Comparison of ENCODE assay signal across 16 mouse cellular contexts in genomic region chr1:133080079-133080561, GRCm38 (mm10). TPM values are rescaled to one million over a fixed set of nuclear protein-coding genes. Genes with fewer than 3 reads are reported as not detected.
A peak's percentile ranks its signal among the peaks of the same experiment; 100 is the strongest.
DNase-seq lines count a peak whose midpoint lies in the region; ATAC-seq lines count a peak whose summit lies in the region.
"Had no signal": no experiment of that assay in that cellular context is flagged by ENCODE, and none has a peak within 500 bp of the region (broad histone marks: within the 10 kb centered on the region; RNA-seq: fewer than 3 reads in every experiment).

No protein-coding gene starts in this region.

- peak; percentile 90 for ATAC-seq in forebrain, embryonic 11.5 days (replicated peaks; ENCODE audit: low FRiP score)
- peak; percentile 68 for ATAC-seq in hindbrain, embryonic 16.5 days
- peak; percentile 85 for ATAC-seq in neural tube, embryonic 12.5 days (ENCODE audit: low FRiP score, low read depth)
- ATAC-seq: liver, postnatal 0 days had no signal

- H3K4me2 ChIP-seq in forebrain, embryonic 11.5 days (ENCODE audit: low read depth, low read length, severe bottlenecking), result peak overlapping the region; percentile 32
- no peak overlapping the region for H3K4me2 ChIP-seq in hindbrain, embryonic 16.5 days (ENCODE audit: low read length)
- H3K4me2 ChIP-seq in neural tube, embryonic 12.5 days (replicated peaks), result peak overlapping the region; percentile 40; the same call in 1 of the 2 replicates
- H3K4me2 ChIP-seq: embryonic facial prominence, embryonic 15.5 days; heart, embryonic 15.5 days had no signal

- H3K9me3 ChIP-seq in forebrain, embryonic 11.5 days (ENCODE audit: control insufficient read depth, low read length), result no peaks in the 10 kb centered on the region
- H3K9me3 ChIP-seq in hindbrain, embryonic 16.5 days (ENCODE audit: control insufficient read depth, low read length), result no peaks in the 10 kb centered on the region
- H3K9me3 ChIP-seq in neural tube, embryonic 12.5 days, result no peaks in the 10 kb centered on the region
- H3K9me3 ChIP-seq: embryonic facial prominence, embryonic 15.5 days; G1E; heart, embryonic 15.5 days; limb, embryonic 10.5 days had no signal

- H3K36me3 ChIP-seq in forebrain, embryonic 11.5 days (ENCODE audit: control insufficient read depth, insufficient read depth, low read length), result peaks cover 3% of the 10 kb centered on the region
- H3K36me3 ChIP-seq in hindbrain, embryonic 16.5 days (ENCODE audit: control insufficient read depth, insufficient read depth, low read length), result peaks cover 11% of the 10 kb centered on the region
- peaks cover 70% of the 10 kb centered on the region for H3K36me3 ChIP-seq in neural tube, embryonic 12.5 days
- H3K36me3 ChIP-seq: G1E had no signal

- H3K4me1 ChIP-seq in forebrain, embryonic 11.5 days (replicated peaks; ENCODE audit: control insufficient read depth, insufficient read depth, low read length), result peaks cover 20% of the 10 kb centered on the region; the same call in 1 of the 2 replicates
- peaks cover 14% of the 10 kb centered on the region for H3K4me1 ChIP-seq in hindbrain, embryonic 16.5 days (ENCODE audit: control insufficient read depth, insufficient read depth, low read depth, low read length)
- H3K4me1 ChIP-seq in neural tube, embryonic 12.5 days, result peaks cover 44% of the 10 kb centered on the region

- no peaks in the 10 kb centered on the region for H3K27me3 ChIP-seq in forebrain, embryonic 11.5 days (ENCODE audit: control insufficient read depth, insufficient read depth, low read length)
- H3K27me3 ChIP-seq in hindbrain, embryonic 16.5 days (replicated peaks; ENCODE audit: control insufficient read depth, insufficient read depth, low read length), result no peaks in the 10 kb centered on the region
- peaks cover 3% of the 10 kb centered on the region; the same call in 1 of the 2 replicates for H3K27me3 ChIP-seq in neural tube, embryonic 12.5 days (replicated peaks)
- H3K27me3 ChIP-seq: embryonic facial prominence, embryonic 15.5 days; heart, embryonic 15.5 days had no signal

- peak overlapping the region; percentile 97 for H3K27ac ChIP-seq in forebrain, embryonic 11.5 days (ENCODE audit: low read depth, low read length)
- peak overlapping the region; percentile 66 for H3K27ac ChIP-seq in hindbrain, embryonic 16.5 days (ENCODE audit: low read depth, low read length)
- H3K27ac ChIP-seq in neural tube, embryonic 12.5 days, result peak overlapping the region; percentile 75
- H3K27ac ChIP-seq: embryonic facial prominence, embryonic 15.5 days; heart, embryonic 15.5 days; limb, embryonic 10.5 days had no signal

- DNase-seq in embryo, embryonic 10 days (ENCODE audit: low spot score), result peak; percentile 82
- peak; percentile 86 for DNase-seq in forebrain, embryonic 11.5 days (ENCODE audit: low spot score)
- DNase-seq in spleen, postnatal 14 days (ENCODE audit: low spot score in 2 of 2), result no peak
- DNase-seq in heart, adult 11 months, result no peak
- DNase-seq in lung, postnatal 36 days, result no peak
- no peak for DNase-seq in heart, postnatal 4 days
- DNase-seq: gastrocnemius, postnatal 14 days; kidney, adult 11 months; liver, postnatal 0 days; right cerebral cortex, postnatal 25 days had no signal

- H3K4me3 ChIP-seq in forebrain, embryonic 11.5 days (ENCODE audit: low read depth, low read length), result no peak overlapping the region
- no peak overlapping the region for H3K4me3 ChIP-seq in hindbrain, embryonic 16.5 days (ENCODE audit: low read length)
- no peak overlapping the region for H3K4me3 ChIP-seq in neural tube, embryonic 12.5 days
- H3K4me3 ChIP-seq: embryonic facial prominence, embryonic 15.5 days; heart, embryonic 15.5 days; limb, embryonic 10.5 days had no signal

- H3K9ac ChIP-seq in forebrain, embryonic 11.5 days (ENCODE audit: low read length), result peak overlapping the region; percentile 49
- H3K9ac ChIP-seq in hindbrain, embryonic 16.5 days (ENCODE audit: low read depth, low read length), result 0 out of 2 replicates have a peak overlapping the region, but pooled peaks have one; percentile 41
- 0 out of 2 replicates have a peak overlapping the region, but pooled peaks have one; percentile 13 for H3K9ac ChIP-seq in neural tube, embryonic 12.5 days
- H3K9ac ChIP-seq: embryonic facial prominence, embryonic 15.5 days; heart, embryonic 15.5 days; liver, postnatal 0 days had no signal

- 4% methylated on average over 7 of the region's 9 CpGs for WGBS in forebrain, embryonic 11.5 days
- 12% methylated on average over 9 of the region's 9 CpGs for WGBS in hindbrain, embryonic 16.5 days
- 9% methylated on average over 9 of the region's 9 CpGs for WGBS in neural tube, embryonic 12.5 days

RNA-seq across cellular contexts. Expression of gene Pik3c2b, which starts 34.7 kb away (rescaled TPM):
- 25.3 and 25.7 TPM in 2 replicates for polyA plus RNA-seq in forebrain, embryonic 11.5 days (2014; fragmentation: Nextera tagmentation; extraction: Ambion mirVana)
- polyA plus RNA-seq in hindbrain, embryonic 16.5 days (2015; fragmentation: Nextera tagmentation; extraction: Ambion mirVana), result 10.3 and 11.4 TPM in 2 replicates
- polyA plus RNA-seq in neural tube, embryonic 12.5 days (2016; fragmentation: Nextera tagmentation; extraction: Ambion mirVana), result 18.0 and 18.1 TPM in 2 replicates
- 10 to 100 TPM; 29.8 to 30.8 TPM for total RNA-seq in heart, postnatal 4 days (2021)
- polyA plus RNA-seq: G1E had no signal

RNA-seq across cellular contexts. Expression of gene Mdm4, which starts 49.8 kb away (rescaled TPM):
- polyA plus RNA-seq in forebrain, embryonic 11.5 days (2014; fragmentation: Nextera tagmentation; extraction: Ambion mirVana), result 44.7 and 51.0 TPM in 2 replicates
- polyA plus RNA-seq in hindbrain, embryonic 16.5 days (2015; fragmentation: Nextera tagmentation; extraction: Ambion mirVana), result 30.2 and 30.3 TPM in 2 replicates
- polyA plus RNA-seq in neural tube, embryonic 12.5 days (2016; fragmentation: Nextera tagmentation; extraction: Ambion mirVana), result 39.2 and 39.5 TPM in 2 replicates
- total RNA-seq in heart, postnatal 4 days (2021), result 10 to 100 TPM; 55.1 to 59.8 TPM

RNA-seq across cellular contexts. Expression of gene Ppp1r15b, which starts 50.8 kb away (rescaled TPM):
- polyA plus RNA-seq in forebrain, embryonic 11.5 days (2014; fragmentation: Nextera tagmentation; extraction: Ambion mirVana), result 62.8 and 69.7 TPM in 2 replicates
- polyA plus RNA-seq in hindbrain, embryonic 16.5 days (2015; fragmentation: Nextera tagmentation; extraction: Ambion mirVana), result 22.2 and 29.1 TPM in 2 replicates
- 43.3 and 45.8 TPM in 2 replicates for polyA plus RNA-seq in neural tube, embryonic 12.5 days (2016; fragmentation: Nextera tagmentation; extraction: Ambion mirVana)
- total RNA-seq in heart, postnatal 4 days (2021), result 10 to 100 TPM; 41.6 to 44.4 TPM

Comparison
In these comparisons a context has a peak if more than half of its experiments do, and no peak if none do; other contexts are left out.
1. DNase-seq: peak in embryo, embryonic 10 days (single experiment) and forebrain, embryonic 11.5 days (single experiment); none in spleen, postnatal 14 days (0 of 2), heart, adult 11 months (single experiment), lung, postnatal 36 days (single experiment) and heart, postnatal 4 days (single experiment).
2. Peak in every context shown above with its lines, with median percentiles within 50 percentile points of each other: ATAC-seq, H3K27ac ChIP-seq and H3K9ac ChIP-seq.